Mouse (Mus musculus) adrenal gland, adult 2 months (tissue): ENCODE data around the gene E330021D16Rik. TPM values are rescaled to one million over a fixed set of nuclear protein-coding genes. Genes with fewer than 3 reads are reported as not detected.

ENCODE experiments used
- DNase-seq: peaks from one replicate; pipeline ENCODE4 v3.0.0; 2021
- polyA plus RNA-seq: library from polyadenylated mRNA; depleted of rRNA; stranded (reverse); fragments of >200 nt; gene quantifications from 2 replicates; pipeline ENCODE4 v1.2.3, GENCODE M21; 2012
- total RNA-seq, 2 experiments: library from RNA; stranded (reverse); gene quantifications; 2 replicates each; pipeline ENCODE4 v1.2.3; 2021

The E330021D16Rik gene
- total and polyA plus RNA-seq, 3 experiments: not detected

DNA sequence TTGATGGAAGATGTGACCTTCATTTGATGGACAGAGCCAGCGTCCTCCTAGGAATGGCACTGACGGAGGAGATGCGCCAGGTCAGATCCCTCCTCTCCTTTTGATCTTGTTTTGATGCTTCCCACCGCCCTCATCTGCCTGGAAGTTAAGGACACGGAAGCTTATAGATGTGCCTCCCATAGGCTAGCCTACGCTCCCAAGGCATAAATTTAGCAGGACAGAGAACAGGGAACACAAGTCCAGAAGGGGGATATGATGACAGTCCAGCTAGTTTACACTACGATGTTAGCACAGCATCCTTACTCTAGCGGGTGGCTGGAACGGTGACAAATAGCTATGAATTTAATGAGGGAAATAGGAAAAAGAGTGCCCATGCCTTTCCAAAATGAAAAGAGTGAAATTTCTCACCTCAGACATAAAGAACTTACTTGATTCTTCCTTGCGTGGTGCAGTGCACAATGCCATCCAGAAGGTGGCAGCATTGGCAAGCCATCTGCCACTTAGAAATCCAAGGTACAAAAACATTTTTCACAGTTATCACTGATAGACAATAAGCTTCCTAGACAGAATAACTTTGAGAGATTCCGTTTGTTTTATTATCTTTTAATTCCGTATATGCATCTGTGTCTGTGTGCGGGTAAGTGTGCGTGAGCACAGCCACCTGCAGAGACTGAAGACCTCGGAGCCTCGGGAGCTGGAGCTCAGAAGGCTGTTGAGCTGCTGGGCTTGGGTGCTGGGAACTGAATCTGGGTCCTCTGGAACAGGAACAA lies 6.9 kb upstream of the E330021D16Rik start:
- peak; percentile 52 for DNase-seq

DNA sequence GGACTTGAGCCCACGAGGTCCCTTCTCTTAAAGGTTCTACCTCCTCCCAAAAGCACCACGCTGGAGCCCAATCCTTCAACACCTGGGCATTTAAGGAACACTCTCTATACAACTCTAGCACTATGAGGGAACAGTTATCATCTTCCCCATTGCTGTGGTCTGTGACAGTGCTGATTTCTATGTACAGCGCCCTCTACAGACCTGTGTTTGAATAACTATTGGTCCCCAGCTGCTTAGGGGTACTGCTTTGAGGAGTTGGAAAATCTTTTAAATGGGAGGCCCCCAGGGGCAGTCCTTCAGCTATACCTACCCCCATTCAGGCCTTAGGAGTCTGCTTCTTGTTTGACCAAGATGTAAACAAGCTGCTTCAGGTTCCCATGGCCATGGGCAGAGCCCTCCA lies 5.7 kb upstream of the E330021D16Rik start:
- DNase-seq: no peak

DNA sequence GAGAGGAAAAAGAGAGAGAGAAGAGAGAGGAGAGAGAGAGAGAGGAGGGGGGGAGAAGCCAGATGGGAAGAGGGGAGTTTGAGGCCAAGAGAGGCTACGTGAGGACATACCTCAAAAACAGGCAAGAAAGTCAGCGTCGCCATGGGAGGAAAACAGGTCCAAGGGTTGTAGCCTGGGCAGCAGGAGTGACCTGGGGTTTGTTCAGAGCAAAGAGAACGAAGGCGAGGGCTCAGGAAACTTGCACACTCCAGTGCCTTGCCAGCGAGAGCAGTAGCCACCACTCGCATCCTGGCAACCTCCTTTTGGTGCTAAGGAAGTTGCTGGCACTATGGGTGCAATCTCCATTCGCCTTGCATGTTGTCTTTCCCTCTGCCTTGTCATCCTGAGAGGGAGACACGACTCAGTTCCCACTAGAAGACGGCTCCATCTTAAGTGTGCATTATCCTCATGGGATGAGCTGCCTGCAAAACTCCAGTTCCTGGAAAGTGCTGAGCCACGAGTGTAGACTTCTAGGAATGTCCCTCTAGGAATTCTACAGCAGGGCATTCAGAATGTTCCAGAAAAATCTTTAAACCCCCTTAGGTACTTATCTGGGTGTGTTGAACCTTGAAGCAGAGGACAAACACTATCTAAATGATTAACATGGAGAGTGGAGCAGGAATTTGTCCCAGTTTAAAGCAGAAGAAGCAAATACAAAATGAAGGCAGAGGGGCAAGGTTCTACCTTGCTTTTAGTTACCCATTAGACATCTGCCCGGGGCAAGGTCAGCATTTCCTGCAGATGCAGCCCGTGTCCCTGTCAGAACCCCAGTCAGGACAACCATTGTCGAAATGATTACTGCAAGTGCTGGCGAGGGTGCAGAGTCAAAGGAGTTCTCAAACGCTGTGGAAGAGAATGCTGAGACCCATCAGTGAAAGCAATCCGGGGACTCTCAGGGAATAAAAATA lies 3.8 kb upstream of the E330021D16Rik start:
- DNase-seq: no peak

DNA sequence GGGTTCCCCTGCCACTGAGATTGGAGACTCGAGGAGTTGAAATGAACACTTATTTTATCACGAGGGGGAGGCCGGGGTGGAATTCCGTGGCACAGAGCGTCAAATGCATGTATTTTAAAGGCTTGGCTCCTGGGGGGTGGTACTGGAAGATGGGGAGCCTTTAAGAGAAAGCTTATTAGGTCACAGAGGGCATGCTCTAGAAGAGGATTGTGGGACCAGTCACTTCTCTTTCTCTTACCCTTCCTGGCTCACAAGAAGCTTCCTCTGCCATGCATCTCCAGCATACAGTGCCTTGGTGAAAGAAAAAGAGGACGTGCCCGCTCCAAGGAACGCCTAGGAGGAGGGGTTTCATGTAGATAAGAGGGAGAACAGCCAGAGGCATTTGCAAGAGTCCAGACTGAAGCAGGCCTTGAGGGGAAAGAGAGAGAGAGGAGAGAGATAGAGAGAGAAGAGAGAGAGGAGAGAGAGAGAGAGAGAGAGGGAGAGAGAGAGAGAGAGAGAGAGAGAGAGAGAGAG lies 3.0 kb upstream of the E330021D16Rik start:
- no peak for DNase-seq

DNA sequence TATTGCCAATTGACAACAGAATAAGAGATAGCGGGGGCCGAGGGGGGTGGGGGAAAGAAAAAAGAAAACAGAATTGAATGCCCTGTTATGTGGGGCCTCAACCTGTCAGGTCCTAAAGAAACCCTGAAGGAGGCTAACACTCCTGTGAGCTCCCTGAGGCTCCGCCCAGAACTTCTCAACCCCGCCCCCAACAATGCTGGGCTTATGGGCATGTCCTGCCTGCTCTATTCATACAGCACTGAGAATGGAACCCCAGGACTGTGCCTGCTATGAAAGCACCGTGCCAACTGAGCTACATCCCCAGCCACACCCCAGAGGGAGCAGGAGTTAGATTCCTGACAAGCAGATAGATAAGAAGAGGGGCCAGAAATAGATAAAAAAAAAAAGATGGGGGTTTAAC lies 2.5 kb upstream of the E330021D16Rik start:
- DNase-seq: no peak

DNA sequence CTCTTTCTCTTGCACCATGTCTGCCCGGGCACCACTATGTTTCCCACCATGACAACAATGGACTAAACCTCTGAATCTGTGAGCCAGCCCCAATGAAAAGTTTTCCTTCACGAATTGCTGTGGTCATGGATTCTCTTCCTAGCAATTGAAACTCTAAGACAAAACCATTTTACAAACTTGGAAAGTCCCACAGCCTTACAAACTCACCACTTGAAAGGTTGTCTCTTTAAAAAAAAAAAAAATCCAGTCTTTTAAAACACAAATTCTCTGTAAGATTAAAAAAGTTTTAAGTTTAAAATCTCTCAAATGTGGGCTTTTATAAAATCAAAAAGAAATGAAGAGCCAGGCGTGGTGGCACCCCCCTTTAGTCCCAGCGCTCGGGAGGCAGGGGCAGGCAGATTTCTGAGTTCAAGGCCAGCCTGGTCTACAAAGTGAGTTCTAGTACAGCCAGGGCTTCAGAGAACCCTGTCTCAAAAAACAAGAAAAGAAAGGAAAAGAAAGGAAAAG lies 1.5 kb downstream of the E330021D16Rik start:
- DNase-seq: no peak

DNA sequence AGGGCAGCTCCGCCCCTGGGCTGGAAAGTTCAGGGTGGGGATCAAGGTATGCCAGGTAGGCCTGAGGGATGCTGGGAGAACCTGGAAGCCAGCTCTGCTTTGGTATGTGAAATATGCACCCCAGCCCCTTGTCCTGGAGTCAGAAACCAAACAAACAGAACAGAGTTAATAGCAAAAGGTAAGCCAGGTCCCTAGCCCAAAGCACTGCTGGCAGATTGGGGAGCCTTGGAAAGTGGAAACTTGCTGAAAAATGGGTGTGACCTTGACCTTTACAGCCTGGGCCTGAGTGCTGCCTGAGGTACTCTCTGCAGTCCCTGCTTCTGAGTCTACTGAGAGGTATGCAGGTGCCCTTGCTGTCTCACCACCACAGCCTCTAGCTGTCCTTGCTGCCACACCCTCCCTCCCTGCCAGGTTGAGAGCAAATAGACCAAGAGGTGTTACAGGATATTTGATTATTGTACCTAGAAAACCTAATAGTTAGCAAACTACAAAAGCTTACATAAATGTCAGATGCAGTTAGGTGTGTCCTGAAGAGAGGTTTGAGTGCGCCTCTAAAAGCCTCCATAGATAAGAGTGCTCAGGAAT lies 7.7 kb downstream of the E330021D16Rik start:
- peak; percentile 37 for DNase-seq

DNA sequence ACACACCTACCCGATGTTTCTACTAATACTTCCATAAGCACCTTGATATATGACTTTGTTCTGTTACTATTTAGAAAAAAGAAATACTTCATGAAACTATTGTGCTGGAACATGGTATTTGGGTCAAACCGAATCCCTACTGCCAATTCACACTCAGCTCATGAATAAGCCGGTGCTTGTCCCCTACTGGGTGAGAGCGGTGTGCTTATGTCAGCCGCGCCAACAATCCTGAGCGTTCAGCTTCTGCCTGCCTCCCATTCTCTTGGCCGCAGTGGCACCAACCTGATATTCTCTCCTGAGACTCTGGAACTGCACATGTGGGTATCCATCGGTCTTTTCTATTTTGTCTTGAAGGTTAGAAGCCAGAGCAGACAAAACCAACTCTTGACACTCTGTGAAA lies 18.5 kb downstream of the E330021D16Rik start:
- no peak for DNase-seq

DNA sequence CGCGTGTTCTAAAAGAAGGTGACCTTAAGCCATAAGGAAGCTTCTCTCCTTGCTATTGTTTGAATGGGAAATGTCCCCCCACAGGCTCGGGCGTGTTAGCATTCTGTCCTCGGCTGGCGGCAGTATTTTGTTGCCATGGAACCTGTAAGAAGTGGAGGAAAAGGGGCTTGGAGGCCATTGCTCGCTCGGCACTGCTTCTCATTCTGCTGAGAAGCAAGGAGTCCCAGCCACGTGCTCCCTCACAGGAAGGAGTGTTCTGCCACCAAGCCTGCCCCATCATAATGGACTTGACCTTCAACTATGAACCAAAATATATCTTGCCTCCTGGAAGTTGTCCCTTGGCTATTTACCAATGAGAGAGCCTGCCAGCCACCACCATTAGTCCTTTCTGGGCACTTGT lies 25.1 kb downstream of the E330021D16Rik start:
- no peak for DNase-seq

DNA sequence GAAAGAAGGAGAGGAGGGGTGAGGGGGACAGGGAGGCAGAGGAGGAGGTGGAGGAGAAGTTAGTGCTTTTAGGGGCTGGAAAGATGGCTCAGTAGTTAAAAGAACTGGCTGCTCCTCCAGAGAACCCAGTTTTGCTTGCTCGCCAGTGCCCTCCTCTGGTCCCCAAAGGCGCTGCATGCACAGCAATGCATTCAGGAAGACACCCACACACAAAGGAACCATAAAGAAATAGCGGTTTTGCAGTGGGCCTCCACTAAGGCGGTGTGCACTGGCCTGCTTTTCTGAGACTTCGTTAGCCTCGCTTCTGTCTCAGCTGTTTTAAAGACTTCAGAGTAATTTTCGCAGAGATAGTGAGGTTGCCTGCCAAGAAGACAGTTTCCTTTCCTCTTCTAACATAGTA lies 30.1 kb downstream of the E330021D16Rik start:
- DNase-seq: no peak

DNA sequence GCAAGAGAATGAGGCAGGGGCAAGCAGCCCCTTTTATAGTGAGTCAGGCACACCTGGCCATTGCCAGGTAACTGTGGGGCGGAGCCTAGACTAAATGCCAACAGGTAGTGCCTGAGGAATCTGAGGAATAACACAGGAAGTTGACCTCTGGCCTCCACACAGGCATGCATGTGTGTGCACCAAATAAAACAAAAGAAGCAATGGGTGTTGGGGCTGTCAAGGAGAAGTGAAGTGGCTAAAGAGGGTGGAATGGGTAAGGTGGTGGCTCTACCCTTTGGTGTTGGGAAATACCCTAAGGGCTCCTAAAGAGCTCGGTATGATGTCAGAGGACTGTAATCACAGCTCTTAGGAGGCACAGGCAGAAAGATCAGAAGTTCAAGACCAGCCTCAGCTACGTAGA lies 32.2 kb downstream of the E330021D16Rik start:
- no peak for DNase-seq

DNA sequence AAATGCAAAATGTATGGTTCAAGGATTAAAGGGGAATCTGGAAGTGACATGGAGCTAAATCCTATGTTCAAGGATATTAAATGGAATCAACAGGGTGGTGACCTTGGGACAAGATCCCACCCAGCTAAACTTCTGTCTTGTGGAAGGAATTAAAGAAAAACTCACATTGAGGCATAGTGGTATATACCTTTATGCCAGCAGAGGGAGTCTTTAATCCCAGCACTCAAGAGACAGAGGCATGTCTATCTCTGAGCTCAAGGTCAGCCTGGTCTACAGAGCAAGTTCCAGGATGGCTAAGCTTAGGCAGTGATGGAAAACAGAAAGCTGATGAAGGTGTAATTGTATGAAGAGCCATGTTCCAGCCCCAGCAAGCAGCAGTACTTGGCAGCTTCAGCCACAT lies 39.3 kb downstream of the E330021D16Rik start:
- DNase-seq: no peak

DNA sequence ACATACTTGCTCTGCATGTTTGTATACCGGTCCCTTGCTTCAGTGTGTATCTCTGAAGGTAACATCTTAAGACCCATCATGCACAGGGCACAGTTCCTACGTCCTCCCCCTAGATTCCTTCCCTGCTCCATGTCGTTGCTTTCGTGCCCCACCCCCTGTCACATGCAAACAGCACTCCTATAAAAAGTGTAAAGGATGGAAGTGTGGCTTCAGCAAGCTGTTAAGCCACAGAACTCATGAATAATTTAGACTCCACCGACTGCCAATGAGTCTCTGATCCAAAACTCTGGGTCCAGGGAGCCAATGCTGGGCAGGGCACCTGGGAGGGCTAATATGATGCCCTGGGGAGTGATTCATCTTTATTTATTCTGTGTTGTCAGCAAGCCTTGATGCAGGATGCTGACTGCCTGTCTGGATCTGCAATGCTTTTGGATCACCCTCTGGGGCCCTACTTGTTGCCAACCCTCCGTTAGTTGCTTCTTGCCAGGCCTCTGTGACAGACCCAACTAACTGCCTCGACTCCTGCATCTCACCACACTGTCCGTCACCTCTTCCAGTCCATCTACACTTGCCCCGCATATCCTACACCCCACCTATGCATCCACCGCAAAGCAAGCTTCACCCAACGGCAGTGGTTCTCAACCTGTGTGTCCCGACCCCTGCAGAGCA lies 50.8 kb downstream of the E330021D16Rik start:
- no peak for DNase-seq

DNA sequence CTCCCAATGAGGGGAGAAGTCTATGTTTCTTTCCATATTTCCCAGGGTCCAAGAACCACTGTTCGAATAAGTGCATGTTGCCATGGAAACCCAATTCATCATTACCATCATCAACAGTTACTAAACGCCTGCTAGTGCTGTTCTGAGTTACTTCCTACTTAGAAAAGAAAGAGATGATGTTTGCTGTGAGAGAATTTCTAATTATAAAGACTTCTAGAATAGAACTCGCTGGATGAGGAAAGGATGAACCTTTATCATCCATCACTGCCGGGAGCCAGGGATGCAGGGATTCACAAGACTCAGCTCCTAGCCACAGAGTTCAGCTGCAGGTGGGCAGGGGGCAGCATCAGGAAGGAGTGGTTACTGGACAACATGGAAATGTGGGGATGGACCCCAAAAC lies 51.4 kb downstream of the E330021D16Rik start:
- no peak for DNase-seq

DNA sequence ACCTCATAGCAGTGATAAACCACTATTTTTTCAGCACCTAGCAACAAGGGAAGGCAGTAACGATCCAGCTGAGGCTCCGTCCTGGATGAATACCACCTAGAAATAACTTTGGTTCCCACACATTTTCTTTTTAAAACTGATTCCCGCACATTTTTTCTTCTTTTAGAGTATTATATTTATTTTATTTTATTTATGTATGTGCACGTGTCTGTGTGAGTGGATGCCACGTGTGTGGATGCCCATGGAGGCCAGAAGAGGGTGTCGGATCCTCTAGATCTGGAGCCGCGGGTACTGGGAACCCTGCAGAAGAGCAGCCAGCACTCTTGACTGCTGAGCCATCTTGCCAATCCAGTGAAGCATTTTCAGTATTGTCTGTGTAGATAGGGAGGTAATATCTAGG lies 52.1 kb downstream of the E330021D16Rik start:
- DNase-seq: no peak

DNA sequence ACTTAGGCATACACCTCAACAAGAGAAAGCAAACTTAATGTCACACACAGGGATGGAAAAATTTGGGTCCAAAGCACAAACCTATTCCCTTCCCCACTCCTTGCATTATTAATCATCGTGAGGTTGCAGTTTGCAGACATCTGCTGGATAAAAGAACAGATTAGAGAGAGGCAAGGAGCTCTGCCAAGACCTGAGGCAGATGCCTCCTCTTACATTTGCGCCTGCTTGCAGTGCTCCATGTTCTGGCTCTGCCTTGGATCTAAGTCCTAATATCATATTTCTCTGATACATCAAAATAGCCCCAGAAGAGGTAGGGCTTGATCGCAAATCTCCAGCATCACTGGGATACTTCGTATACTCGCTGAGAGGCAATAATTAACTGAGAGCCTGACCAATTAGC lies 56.9 kb downstream of the E330021D16Rik start:
- no peak for DNase-seq

DNA sequence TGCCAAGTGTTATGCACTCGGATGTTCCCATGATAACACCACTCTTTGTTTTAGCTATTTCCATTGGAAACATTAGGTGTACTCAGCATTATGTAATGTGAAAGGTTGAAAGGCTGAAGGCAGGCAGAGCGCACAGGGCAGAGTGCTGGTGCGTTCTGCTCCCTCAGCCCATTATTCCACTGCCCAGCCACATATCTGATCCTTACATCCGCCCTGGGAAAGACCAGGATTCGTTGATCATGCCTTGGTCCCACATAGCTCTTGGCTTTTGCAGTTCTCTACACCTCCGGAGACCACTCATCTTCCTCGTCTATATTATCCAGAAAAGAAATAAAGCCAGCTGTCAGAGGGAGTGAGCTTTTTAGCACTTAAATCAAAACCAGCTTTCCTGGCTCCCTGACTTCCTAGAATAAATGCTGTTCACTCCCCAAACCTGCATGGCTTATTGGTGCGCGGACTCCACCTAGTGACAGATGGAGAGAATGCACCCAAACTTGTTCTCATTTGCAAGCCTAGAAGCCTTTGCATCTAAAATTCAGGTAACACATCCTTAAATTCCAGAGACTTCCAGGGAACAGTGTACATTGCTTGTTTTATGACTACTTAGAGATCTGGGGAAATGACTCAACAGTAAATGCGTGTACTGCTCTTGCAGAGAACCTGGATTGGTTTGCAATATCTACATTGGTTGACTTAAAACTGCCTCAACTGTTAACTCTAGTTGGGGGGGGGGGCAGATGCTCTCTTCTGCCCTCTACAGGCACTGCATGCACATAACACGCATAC lies 61.8 kb downstream of the E330021D16Rik start:
- peak; percentile 61 for DNase-seq
